Mouse (Mus musculus): ENCODE measurements around the gene Ddhd1. TPM values are rescaled to one million over a fixed set of nuclear protein-coding genes. Genes with fewer than 3 reads are reported as not detected.

Ddhd1 gene
- total RNA-seq, 2 experiments from 2014 or later: 17.7 to 19.8 TPM

GRCm38 (mm10) chr14:45566066-45566937 is 91.6 kb downstream of the Ddhd1 start:
- peak; percentile 81 for DNase-seq

DNA sequence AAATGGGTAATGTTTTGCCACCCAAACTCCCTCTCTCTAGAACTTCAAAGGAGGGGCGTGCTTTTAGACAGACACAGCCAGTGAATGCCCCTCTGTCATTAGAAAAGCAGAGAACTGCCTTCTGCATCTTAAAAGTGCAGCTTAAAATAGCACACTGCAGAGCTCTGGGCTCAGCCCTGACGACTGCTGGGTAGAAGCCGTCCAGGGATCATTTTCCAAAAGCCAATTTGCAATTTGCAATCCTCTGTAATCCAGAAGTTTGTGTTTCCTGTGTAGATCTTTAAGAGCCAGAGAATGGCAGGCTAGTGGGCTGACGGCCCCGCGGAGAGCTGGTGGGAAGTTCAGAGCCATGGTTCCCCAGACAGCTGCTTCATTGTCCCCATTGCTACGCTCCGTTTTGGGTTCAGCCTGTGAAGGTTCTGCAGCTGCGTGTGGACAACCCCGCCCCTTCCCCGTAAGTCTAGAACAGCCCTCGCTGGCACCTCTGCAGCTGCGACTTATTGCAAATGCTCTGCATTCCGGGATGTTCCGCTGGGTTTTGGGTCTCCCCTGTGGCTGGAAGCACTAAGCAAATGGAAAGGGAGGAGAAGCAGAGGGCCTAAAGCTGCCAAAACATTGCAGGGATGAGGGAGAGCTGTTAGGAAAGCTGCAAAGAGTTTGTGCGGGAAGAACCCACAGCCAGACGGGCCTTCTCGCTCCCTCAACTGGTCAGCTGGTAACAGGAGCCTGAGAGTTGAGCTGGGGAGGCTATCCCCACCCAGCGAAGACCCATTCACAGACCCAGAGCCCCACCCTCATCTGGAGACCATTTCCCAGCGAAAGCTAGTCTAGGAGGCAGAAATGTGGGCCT is 92.5 kb downstream of the Ddhd1 start:
- DNase-seq: peak; percentile 61

DNA sequence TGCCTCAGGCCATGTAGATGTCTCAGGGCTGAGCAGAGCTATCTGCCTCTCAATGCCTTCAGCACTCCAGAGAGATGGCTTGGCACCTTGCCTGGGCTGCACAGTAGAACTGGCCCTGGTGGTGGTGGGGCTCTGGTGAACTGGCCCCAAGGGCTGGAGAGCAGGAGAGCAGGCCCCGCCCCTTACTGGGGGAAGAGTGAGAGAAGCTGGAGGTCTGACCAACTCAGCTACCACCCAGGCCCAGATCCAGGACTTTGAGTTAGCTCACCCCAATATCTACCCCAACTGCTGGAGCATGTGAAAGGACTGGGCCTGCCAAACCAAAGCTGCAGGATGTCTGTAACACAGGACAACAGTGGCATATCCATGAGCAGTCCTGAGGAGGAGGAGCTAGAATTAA is 94.4 kb downstream of the Ddhd1 start:
- peak; percentile 86 for DNase-seq

DNA sequence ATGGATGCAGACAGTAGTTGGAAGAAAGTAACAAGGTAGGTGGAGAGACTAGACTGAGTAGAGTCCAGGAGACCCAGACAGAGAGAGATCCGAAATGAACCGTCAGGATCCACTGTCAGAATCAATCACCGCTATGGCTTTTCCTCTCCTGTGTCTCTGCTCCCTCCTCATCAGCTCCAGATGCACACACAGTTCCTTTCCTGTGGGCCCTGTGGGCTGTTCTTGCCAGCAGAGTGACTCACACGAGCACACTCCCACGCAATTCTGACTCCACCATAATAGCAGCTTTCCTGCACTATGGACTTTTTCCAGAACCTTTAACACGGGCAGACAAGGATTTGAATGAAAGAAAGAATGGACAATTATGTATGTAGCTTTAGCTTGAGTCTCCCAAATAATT is 96.3 kb downstream of the Ddhd1 start:
- peak; percentile 46 for DNase-seq

DNA sequence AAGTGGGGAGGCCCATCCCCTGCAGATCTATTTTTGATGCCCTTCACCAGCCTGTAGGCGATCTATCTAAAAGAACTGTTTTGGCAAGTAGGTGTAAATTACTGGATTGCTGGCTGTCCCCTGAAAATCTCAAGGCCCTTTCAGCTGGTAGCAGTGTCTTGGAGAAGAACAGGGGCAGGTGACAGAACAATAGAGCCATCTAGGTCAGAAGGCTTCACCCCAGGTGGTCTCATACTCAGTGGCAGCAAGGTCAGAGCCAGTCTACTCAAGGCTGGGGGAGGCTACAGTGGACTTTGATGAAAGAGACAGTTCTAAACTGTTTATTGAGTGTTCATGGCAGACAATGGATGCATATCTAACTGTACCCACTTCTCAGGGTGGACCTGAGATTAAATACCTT is 98.9 kb downstream of the Ddhd1 start:
- DNase-seq: no peak

DNA sequence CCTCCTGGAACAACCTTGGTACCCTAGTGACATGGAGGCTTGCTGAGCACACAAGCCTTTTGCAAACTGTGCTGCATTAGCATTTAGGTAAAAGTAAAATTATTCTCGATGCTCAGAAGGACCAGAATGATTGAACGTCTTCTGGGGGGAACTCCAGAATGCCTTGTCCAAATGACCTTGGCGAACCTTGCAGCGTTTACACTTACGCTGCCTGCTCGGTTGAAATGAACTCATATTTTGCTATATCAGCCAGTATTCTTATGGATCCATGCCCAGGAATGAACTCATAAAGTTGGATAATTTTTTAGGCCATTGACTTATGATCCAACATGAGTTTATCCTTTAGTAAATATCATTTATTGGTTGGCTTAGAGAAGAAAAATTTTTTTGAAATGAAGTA is 103.6 kb downstream of the Ddhd1 start:
- peak; percentile 37 for DNase-seq

- peak; percentile 89 for DNase-seq
Measured at GRCm38 (mm10) chr14:45553854-45554253, 104.1 kb downstream of the Ddhd1 start.

GRCm38 (mm10) chr14:45552431-45552830 is 105.5 kb downstream of the Ddhd1 start:
- no peak for DNase-seq

DNA sequence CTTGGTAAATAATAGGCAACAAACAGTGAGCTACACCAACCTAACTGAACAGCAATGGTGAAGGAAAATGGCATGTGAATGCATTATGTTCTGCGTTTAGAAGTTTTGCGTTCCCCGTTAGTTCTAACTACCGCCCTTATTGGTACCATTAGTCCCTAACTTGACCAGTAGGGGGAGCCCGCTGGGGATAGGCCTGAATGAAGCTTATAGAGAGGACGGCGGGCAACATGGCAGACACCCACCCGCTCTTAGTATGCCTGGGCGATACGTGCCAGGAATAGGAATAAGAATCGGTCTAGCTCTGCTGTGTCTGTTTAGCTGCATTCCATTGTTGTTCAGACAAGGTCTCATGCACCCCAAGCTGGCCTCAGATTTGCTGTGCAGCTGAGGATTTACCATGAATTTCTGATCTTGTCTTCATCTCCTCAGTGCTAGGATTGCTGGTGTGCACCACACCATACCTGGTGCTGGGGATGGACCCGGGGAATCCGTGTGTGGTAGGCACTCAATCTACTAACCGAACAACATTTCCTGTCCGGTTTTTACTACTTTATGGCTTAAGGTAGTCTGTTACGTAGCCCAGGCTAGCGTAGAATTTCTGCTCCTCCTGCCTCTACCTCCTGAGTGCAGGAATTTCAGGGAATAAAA is 106.7 kb downstream of the Ddhd1 start:
- peak; percentile 42 for DNase-seq

DNA sequence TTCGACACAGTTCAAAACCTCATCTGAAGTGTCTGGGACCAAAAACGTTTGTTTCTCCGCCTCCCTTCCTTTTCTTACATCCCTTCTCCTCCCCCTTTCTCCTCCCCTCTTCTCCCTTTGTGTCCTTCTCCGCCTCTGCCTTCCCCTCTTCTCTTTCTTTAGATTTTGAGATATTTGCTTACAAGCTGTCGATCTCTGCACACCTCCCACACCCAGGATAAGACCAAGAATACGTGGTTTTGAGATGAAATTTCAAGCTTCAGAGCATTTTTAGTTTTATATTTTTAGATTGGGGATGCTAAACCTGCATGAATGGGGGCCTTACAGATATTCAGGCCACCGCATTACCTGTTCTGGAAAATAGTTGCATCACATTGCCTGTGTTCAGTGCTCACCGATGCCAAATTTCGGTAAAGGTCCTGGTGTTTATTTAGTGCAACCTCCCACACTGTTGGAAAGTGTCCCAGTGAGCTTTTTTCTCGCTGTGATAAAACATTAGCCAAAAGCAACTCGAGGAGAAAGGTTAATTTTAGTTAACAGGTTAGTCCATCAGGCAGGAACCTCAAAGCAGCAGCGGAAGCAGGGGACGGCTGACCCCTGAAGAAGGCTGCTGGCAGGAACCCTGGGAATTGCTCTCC is 107.8 kb downstream of the Ddhd1 start:
- no peak for DNase-seq

DNA sequence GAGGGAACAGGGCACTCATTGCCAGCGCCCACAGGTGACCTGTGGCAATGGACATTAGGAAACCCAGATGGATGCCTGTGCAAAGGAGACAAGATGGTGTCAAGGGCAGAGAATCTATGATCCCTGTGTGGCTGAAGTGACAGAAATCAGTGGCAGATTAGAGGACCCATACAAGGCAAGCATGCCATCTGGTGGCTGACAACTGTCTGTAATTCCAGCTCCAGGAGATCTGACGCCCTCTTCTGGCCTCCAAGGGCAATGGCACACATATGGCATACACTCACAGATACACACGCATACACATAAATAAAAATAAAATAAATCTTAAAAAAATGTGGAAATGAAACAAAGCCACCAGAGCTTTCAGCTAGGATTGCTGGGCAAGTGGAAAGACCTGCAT is 109.8 kb downstream of the Ddhd1 start:
- DNase-seq: no peak

DNA sequence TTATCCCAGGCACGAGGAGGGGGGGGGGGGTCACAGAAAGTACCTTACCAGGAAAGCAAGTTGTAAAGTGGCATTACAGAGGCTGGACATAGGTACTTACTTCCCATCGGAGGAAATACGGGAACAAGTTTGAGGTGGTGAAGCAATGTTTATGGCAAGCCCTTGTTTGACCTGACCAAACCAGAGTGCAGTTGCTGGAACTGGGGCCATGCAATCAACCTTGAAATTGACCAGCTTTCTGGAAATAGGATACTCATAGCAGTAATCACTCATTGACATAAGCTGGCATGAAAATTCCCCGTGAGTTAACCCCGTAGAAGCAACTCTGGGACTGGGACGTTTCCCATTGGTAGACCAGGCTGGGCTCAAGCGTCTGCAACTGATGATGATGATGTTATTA is 113.0 kb downstream of the Ddhd1 start:
- DNase-seq: no peak

DNA sequence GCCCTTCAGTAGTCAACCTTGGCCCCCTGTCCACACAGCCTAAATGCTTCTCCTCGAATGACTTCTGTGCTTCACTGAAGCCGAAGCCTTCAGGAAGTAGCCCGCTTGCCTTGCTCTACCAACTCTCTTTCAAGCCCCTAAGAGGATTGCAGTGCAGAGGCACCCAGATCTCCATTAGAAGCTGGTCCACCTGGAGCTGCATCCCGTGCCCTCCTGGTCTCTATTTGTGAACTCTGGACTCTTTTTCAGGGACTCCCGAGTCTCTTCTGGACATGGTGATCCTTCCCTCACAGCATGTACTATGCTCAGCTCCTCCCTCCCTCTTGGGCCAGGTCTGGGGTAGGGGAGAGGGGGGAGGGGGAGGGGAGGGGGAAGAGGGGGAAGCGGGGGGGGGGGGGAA is 113.9 kb downstream of the Ddhd1 start:
- no peak for DNase-seq

DNA sequence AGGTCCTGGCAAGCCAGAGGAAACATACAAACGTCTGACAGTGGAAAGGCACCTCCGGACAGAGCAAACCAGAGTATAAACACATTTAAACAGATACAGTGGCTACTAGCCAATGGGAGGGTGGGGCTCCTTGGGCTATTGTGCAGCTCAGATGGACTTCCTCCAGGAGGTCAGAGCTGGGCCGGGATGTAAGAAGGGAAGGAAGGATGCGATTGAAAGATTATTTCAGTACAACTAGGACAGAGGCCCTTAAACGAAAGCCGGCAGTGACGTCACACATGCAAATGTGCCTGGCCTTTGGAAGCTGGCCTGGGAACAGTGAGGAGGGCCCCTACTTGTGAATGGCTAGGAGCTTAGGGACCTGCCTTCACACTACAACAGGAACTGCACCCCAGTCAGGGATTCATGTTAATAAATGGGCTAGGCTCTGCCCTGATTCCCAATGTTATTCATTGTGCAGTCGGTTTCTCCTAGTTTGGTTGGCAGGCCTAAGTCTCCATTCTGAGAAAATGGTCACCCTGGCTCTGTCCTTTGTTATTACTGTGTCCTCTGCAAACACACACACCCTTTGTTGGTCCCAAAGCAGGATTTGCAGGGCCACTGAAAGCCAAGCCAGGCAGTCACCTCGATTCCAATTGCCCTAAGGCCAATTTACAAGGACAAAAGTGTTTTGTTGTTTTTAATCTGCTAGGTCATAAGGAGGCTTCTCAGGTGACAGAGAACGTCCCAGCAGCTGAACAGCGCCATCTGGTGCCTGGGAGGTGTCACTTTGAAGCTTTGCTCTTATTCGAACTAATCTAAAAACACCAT is 118.1 kb downstream of the Ddhd1 start:
- peak; percentile 88 for DNase-seq

Small RNAs within 50 kb of the gene (microRNA-seq; reads per million reads assigned to microRNA genes)
- gene Mir5131: 0.61 to 2.4 reads per million in 2 experiments

Other genes with a start within 250 kb of the Ddhd1 start
- 100 to 1,000 TPM; 311 to 341 TPM for gene Fermt2, start 128.0 kb downstream of the Ddhd1 start, total RNA-seq (2021)

All from heart, postnatal 4 days (tissue).